Mouse (Mus musculus) kidney, adult 11 months (tissue): ENCODE measurements at regions not wholly inside any gene's neighbourhood (a gene's known extent, or its start where the extent isn't known, plus 50 kb on each side); places are given as distances from the start of the nearest gene placed in this dataset.
A peak's percentile ranks its signal among the peaks of the same experiment; 100 is the strongest.

ENCODE experiments used
- DNase-seq: peaks from one replicate; pipeline ENCODE4 v3.0.0; 2022

DNA sequence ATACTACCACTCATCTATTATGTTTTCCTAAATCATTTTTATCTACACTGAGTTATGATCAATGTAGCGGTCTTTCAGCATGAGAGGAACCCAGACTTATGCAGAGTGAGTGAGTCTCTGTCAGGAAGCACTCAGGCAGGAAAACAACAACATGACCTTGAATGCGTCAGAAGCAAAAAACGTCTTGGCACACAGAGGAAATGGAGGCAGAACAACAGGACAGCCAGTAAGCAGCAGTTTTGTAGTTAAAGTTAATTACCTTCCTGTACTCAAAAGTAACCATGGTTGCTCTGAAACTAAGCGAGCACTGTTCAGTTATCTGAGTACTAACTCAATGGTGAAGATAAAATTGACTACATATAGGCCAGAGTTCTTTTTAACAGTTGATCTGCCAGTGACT lies 205.4 kb downstream of the Gm9733 start:
- DNase-seq, result no peak

DNA sequence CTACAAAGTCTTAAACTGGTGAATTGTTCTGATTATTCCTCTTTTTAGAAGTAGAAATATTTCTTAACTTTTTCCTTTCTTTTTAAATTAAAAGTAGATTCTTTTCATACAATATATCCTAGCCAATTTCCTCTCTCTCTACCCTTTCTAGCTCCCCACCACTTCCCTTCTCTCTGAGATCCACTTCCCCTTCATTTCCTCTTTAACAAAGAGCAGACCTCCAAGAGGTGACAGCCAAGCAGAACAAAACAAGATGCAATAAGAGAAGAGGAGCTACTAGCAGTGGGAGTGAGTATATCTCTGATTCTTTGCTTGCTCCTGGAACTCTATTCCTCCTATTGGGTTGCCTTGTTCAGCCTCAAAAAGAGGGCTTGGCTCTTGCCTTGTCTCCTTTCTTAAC lies 203.7 kb downstream of the Gm9733 start:
- no peak for DNase-seq

DNA sequence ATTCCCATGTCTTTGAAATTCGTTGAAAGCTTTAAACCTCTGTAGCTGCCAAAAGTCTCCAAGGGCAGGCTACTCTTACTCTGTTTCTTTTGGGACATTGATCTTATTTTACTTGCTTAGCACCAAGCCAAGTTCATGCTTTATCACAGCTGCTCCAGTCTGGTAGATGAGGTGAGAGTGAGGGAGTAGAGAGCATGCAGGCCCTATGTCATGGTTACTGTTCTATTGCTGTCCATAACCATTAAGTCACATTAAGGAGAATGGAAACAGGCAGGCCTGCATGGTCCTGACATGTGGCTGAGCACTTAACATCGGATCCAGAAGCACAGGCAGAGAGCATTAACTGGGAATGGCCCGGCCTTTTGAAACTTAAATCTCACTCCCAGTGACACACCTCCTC lies 203.1 kb downstream of the Gm9733 start:
- DNase-seq, result no peak

DNA sequence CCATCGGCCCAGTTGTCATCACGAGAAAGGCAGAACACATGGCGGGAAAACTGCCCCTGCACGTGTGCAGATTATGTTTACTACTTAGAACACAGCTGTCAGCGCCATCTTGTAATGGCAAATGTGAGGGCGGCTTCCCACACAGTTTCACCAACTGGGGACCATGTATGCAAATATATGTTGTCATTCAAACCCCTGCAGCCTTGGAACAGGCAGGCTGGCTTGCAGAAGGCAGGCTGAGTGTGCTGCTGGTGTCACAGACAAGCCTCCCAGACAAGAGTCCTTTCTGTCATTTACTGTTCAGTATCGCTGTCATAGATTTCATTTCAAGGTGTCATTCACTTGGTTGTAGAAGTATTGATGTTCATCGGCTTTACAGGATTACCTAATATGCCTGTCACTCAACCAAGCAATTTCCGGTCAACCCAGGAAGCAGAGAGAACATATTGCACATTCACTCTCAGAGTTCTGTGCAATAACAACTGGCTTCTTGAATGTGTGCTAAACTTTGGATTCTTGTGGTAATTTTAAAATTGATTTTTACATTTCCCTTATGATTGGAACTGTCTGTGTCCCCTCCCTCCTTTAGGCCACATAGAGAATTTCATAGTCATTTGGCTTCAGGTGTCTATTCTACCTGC lies 202.3 kb downstream of the Gm9733 start:
- DNase-seq, result no peak

DNA sequence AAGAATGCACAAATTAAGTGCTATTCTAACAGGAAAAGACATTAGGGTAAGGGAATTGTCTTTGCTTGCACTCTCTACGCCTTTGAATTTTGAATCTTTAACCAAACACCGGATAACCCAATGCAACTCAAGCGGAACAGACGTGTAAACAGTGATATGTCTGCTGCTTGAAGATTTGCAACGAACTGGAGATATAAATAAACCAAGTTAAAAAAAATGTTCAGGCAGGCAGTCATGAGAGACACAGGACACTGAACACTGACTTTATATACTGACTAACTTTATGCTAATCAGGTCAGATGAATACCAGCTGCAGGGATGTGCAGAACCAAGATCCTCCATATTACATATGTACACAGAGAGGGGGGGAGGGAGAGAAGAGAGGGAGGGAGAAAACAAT lies 200.0 kb downstream of the Gm9733 start:
- no peak for DNase-seq

DNA sequence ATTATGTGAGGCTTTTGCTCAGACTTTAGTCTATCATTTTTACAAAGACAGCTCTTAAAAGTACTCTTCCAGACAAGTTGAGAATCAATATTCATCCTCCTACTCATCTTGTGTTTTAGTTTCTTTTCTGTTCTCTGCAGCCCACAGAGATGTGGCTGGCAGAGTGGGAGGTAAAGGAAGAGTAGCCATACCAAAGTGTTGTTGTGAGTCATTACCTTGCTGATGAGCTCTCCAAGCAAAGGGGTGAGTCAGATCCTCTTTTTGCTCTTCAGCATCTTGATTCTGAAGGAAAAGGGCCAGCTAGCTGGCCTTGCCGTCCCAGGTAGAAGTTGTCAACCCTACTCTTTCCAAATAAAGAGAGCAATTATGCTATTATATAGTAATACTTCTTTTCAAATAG lies 192.6 kb downstream of the Gm9733 start:
- DNase-seq, result no peak

DNA sequence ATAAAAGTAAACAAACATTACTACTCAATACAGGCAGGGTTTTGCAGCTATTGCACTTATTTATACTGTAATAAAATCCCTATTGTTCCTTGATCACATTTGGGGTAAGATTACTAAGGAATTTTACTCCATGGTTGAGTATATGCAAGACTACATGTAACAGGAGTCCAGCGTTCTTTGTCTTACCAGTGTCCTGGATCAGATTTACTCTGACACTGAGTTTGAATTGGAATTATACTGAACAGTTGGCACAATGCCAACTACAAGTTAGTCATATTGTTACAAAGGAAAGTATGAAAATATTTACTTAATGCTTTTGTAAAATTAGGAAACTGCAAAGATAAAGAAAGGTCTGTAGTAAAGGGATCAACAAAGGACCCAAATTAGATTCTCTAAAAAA lies 178.4 kb downstream of the Gm9733 start:
- DNase-seq, result no peak

DNA sequence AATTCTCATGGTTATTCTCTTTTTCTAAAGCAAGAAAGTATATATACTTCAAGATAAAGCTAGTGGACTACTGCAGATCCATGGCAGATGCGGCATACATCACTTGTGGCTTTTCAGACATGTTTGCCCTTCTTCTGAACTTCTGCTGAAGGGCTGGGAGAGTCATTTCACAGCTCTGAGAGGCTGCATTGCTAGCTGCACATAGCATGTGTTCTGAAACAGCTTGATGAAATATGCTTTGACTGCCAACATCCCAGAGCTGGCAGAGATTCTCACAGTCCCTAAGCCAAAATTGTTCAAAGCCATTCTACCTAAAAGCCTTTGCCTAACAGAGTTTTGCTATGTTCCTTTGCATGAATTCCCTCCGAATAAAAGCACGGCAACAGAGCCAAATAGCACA lies 177.9 kb downstream of the Gm9733 start:
- no peak for DNase-seq

DNA sequence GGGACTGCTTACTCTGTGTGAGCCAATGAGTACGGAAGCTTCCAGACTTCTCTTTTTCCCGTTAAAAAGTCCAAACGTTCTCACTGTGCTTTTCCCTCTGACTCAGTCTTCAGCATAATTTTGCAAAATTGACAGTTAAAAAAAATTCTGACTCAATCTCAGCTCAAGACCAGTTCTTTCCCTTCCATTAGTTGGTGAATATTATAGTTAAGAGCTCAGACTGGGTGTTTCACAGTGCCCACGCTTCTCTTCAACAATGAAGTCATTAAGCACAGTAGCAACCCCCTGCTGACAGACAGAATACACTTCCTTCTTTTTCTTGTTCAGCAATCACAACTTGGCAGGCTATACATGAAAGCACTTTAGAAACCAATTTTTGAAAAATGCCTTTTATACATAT lies 175.4 kb downstream of the Gm9733 start:
- DNase-seq, result no peak

DNA sequence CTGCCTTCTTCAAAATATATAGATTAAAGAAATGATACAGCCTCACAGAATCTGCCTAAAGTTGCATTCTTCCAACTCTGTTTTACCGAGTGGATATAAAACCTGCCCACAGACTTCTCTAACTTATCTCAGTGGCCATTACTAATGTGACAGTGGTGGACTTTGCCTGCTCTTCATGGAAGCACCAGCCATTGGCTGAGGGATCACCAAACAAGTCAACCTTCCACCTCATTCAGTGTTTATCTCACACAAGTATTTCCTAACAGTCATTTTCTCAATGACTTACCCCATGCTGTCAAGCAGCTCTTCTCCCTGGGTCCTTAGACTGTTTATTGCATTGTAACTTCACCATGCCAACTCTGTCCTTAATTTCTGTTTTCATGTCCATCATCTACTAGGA lies 174.3 kb downstream of the Gm9733 start:
- no peak for DNase-seq

DNA sequence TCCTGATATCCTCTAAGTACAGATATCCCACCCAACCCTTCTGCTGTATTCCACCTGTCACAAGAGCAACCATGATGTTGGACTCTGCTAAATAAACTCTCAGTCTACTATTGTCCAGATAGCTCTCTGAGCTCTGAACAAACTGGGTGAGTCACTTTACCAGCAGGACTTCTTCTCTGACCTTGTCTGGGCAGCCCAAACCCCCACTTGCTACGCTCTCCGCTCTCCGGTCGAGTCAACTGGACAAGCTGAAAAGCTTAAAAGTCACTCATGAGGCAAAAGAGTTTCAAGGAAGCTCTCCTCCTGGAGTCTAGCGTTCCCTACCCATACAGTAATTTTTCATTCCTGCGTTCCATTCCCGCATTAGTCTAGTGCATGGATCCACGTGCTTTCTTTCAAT lies 173.2 kb downstream of the Gm9733 start:
- DNase-seq, result peak; percentile 31

DNA sequence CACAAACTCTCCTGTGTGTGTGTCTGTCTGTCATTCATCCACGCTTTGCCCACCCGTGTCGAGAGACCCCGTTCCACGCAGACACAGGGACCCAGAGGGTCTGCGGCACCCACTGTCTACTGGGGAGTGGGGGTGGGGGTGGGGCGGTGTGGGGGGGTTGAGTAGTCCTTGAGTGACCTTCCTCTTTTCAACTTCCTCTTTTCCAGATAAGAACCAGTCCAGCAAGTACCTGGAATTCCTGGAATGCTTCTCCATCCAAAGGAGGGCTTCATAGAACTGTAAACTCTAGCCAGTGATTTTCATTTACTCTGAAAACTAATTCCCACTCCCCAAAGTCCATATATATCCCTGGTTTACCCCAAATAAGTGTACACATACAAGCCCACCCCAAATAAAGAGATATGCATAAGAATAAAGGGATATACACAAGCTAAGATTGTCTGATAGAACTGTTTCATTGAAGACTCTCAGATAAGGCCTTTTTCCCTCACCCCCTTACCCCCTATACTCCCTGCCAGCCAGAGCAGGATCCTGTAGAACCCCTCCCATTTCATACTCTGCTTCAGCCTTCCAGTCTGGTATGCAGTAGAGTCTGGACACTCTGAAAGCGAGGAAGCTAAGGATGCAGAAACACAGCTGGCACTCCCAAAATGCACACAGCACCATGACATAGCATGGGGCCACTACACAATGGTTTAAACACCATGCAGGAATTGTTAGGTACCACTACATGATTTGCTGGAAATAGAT lies 172.0 kb downstream of the Gm9733 start:
- DNase-seq, result peak; percentile 5

DNA sequence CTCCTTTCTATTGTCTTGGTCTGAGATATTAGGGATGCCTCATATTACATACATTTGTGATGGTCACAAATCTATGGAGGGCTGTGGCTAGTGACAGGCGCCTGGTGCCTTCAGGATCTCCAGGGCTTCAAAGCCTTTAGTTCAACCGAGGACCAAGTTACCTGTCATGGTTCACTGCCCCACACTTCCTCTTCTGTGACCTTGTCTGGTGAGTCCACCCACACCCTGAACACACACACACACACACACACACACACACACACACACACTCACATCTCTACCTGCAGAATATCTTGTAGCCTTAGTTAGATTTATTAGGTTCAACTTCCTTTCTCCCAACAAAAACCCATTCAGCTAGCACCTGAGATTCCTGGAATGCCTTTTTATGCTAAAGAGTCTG lies 156.3 kb downstream of the Gm9733 start:
- DNase-seq, result no peak

DNA sequence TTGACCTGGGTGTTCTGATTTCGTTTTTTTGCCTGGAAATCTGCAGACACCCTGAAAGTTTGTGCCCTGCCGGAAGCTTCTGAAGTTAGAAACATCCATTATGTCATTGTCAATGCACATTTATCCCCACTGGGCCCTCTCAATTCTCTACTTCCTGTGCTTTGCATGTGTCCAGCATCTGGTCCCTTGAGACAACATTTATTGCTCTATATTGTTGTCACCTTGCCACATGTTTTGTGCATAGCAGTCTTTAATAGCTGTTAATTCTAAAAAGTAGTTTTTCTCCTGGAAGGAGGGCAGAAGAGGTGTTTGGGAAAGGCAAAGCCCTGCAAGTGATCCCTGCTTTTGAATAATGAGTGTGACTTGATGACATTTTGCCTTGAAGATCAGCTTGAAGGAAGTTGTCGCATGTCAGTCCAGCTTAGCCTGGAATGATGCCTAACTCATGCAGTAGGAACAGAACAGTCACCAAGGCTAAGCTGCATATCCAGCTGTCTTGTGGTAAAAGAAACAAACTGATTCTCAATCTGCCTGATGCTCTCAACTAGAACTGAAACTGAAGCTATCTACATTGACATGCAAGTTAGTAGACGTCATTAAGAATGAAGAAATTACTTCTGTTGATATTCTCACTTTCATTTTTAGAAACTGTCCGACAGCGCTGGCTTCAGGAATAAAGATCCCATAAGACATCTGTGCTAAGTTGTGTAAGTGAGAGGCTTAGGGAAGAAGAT lies 152.9 kb downstream of the Gm9733 start:
- no peak for DNase-seq

DNA sequence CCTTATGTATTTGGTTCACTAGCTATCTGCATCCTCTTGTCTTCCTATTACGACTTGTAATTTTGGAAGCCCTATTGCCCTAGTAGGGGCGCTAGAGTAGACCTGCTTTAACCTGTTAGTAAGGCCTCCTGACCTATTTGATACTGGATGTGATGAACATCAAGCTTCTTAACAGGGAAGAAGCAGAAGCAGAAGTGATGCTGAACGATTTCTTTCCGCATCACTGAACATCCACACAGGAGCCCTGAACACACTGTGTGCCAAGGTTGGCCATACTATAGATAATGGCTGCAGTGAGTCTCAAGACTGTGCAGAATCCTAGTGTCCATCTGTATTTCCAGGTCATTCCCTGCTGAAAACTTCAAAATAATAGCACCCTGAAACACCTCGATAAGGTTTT lies 151.0 kb downstream of the Gm9733 start:
- DNase-seq, result no peak

DNA sequence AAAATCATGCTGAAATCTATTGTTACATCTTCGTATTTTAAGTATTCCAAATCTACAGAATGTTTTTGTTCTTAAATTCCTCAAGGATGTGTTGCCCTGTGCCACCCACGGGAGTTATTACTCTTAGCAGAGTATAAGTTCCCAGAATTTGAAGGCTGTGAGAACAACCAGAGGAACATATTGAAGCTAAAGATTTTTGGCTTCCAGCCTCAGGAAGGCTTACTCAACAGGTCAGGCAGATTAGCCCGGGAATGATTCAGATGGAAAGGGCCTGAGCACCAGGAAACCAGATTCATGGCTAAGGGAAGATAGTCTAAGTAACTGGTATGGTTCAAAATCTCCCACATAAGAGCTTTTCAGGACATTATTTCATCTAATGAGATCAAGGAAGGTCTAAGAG lies 145.4 kb downstream of the Gm9733 start:
- DNase-seq, result no peak

DNA sequence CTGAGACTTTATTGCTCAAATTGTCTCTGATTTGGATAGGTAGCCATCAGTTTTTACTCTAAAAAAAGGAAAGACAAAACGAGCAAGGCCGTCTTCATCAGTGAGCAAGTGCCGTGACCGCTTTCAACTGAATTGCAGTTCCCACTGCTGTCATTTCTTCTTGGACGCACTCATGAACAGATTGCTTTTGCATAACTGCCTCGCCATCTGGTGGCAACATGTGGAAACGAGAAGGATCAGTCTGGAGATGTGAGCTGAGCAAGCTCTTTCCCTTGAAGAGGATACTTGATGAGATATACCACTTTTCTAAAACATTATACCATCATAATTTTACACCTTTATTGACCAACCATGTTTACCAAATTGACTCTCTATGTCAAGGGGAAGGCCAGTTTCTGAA lies 137.7 kb downstream of the Gm9733 start:
- peak; percentile 54 for DNase-seq

DNA sequence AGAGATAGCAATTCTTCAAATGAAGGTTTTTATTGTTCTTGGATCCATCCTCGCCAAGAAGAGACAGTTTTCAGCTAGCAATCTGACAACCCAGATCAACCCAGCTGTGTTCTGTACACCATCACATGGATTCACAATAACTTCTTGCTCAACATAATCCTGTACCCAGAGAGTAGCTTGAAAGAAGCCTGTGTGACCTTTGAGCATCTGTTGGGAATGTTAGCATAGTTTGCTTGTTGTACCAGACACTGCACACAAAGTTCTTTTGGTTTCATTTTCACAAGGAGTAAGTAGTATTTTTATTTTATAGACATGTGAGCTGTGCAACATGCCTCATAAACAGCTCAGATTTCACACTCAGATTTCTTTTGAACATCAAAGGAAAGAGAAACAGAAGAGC lies 136.0 kb downstream of the Gm9733 start:
- no peak for DNase-seq

DNA sequence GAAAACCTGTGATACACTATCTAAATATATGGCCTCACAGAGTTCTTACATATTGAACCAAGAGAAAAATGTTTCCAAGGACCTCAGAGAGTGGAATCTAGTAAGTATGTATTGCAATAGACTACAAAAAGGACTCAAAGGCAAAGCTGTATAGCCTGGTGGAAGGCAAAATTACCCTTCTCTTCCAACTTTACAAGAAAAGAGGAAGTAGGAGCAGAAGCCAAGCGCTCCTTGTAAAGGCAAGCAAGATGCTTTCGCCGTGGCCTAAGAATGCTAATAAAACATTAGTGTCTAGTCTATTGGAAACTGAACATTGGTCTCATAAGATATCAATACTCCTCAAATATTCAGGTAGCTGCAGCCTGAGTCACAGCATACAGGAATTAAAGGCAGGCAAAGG lies 134.0 kb downstream of the Gm9733 start:
- DNase-seq, result no peak

DNA sequence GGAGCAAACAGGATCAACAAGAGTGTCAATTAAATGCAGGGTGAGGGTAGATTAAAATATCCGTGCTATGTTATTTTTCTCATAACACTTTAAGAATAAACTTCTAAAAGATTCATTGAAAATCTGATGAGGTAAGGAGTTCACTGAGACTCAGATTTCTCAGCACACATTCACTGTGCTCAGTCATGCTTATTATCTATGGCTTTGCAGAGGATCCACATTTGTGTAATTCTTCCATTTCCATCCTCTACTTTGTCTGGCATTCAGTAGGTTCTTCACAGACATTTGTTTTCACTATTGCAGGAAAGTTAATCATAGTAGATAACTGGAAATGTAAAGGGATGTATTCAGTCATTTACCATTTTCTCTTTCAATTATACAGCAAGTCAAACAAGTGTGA lies 131.8 kb downstream of the Gm9733 start:
- no peak for DNase-seq

DNA sequence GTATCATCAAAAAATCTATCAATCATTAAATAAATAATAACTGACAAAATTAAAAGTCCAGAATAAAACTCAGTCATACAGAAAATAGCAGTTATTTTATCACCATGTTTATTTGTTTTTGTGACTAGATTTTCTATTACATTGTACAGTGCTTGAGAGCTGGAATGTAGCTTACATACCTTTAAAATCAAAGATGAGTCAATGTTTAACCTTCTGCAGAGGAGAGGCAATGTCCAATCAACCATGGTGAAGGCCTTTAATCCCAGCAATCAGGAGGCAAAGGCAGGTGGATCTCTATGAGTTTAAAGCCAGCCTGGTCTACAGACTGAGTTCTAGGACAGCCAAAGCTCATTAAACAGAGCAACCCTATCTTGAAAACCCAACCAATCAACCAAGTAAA lies 131.1 kb downstream of the Gm9733 start:
- no peak for DNase-seq

DNA sequence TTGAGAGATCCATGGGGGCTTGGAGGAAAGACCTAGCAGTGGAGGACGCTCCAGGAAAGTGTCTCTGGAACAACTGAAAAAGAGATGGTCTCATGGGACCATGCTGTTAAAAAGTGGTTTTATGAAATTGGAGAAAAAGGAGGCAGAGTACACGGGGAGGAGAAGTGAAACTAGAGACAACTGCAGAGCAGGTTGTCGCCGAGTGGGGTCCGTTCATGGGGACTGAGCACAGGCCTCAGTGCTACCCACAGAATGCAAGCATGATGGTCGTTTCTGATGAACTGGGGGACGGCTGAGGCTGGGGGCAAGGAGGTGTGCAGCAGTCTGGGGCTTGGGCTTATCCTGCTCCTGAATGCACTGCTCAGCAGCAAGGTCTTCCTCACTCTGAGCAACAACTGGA lies 129.3 kb downstream of the Gm9733 start:
- no peak for DNase-seq

DNA sequence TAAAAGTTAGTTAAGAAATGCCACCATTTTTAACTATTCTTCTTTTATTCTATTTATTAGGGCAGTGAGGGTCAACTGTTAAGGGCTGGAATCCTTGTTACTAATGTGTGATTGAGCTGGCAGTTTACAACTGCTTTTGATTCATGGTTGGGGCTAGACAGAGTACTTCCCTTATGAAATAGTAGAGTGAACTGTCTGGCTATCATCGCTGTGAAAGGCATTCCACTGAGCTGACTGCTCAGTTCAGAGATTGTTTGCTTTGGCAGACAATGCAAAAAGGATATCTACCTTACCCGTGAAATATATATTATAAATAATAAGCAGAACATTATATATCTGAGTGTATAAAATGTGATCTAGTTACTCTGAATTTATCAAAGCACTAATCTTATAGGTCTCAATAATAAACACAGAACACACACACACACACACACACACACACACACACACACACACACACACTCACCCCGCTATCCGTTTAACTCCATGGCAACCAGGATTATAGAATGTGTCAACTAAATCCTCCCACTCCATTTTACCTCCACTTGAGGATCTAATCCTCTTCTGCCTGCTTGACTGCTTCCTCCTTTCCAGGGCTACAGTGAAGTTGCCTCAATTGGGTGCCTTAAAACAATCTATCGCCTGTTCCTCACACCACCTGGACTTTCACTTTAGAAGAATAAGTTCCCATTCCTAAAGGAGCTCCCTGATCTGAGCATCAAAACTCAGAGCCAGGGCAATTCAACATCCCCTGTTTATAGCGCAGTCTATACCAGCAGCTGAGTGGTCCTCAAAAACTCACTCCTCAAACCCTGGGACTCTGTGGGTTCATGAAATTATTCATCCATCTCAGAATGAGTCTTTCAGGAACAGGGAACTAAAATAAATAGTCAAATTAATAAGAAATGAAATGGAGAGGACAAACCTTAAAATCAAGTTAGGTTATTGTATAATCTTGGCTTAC lies 126.6 kb downstream of the Gm9733 start:
- DNase-seq, result no peak
